Mouse (Mus musculus): ENCODE data around the gene Ankrd10. TPM values are rescaled to one million over a fixed set of nuclear protein-coding genes. Genes with fewer than 3 reads are reported as not detected.
"Not testable (repeated sequence)": the region's sequence is repeated elsewhere in the genome, so short reads cannot be mapped to it uniquely, and the experiment has no call there.

Ankrd10 gene
- total RNA-seq, 2 experiments from 2014 or later, result 37.2 to 38.0 TPM

DNA sequence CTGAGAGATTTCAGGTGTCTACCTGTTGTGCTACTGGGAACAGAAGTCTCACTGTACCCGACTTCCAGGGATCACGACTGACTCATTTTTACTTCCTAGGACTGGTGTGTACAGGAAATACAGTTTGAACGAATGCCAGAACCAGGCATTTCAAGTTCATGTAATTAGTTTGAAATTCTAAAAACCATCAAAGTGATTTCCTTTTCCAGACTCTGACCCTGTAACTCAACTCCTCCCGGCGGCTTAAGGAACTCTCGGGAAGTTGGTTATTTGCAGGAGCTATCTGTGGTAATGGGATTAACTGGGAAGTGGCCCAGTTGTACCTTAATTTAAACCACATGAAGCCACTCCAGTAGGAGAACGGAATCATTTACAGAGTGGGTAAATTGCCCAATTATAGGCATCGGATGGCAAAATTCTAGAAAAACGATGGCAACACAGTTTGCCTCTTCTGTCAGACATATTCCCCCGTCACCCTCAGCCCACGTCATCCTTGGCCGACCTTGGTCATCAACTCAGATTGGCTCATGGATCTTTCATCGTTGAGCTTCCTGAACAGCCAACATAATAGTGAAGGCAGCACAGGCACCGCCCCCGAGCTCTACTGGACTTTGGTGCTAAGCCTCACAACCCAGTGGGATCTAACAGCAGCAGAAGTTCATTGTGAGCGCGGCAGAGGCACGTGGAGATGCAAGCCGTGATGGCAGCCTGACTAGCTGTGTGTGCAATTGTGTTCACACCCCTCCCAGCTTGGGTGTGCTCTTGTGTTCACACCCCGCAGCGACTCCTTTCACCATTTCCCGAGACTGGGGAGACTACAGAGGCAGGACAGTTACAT lies 66.1 kb downstream of the Ankrd10 start:
- no peak for DNase-seq

DNA sequence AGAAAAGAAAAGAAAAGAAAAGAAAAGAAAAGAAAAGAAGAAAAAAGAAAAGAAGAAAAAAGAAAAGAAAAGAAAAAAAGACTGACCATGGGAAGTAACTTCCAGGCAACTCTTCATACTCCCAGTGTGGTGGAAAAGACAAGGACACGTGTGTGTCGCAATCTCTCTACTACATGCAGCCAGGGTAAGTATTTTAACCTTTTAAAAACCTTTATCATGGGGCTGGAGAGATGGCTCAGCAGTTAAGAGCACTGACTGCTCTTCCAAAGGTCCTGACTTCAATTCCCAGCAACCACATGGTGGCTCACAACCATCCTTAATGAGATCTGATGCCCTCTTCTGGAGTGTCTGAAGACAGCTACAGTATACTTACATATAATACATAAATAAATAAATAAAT lies 67.4 kb downstream of the Ankrd10 start:
- not testable (repeated sequence) for DNase-seq
- intact Hi-C loops (cut with DNase I), result loop anchor here (5.0 kb wide), 1 partner anchor 34 kb away; no protein-coding TSS in a partner anchor

More for the DNA sequence above, 66.1 kb downstream of the Ankrd10 start:
- intact Hi-C loops (cut with DNase I), result loop anchor here (5.0 kb wide), 1 partner anchor 33 kb away; no protein-coding TSS in a partner anchor

DNA sequence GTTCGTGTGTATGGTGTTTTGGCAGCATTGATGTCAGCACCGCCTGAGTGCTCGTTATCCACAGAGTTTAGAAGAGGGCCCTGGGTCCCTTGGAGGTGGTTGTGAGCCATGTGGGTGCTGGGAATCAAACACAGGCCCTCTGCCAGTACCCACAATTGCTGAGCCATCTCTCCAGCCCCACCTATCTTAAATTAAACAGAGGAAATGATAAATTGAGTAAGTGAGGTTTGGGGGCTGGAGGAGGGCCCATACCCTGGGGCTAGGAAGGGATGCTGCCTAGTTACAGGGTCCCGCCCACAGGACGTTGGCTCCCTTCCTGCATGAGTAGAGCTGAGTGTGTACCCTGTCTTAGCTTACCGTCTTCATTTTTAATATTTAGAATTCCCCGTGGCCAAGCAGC lies 70.8 kb downstream of the Ankrd10 start:
- DNase-seq, result no peak
- intact Hi-C loops (cut with DNase I), result loop anchor here (5.0 kb wide), 1 partner anchor 38 kb away; no protein-coding TSS in a partner anchor

DNA sequence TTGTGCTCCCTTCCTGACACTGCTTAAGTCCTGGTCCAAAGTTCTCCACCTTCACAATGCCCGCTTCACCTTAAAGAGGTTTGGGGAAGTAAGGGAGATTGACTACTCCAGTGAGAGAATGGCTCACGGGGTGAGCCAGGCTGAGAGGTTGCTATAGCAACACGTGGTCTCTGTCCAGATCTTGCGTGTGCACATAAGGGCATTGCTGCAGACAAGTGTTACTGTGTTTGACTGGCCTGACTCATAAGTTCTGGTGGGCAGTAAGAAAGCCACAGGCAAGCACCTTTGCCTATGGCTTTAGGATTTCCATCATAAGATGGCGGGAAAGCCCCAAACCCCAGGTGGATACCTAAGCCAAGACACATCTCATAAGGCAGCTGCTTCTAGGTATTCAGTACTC lies 71.3 kb downstream of the Ankrd10 start:
- intact Hi-C loops (cut with DNase I), result no loop called here
- no peak for DNase-seq

Small RNA genes lying within 50 kb of the gene (microRNA-seq; reads per million reads assigned to microRNA genes)
- gene Mir7238, result 0.12 to 1.3 reads per million in 2 experiments

Other genes starting within 250 kb of the Ankrd10 start
- gene Rab20, start 157.0 kb downstream of the Ankrd10 start, total RNA-seq (2021), result 10 to 100 TPM; 18.5 to 20.2 TPM
- 10 to 100 TPM; 33.2 to 33.3 TPM for gene Naxd, start 138.3 kb downstream of the Ankrd10 start, total RNA-seq (2021)
- gene Cars2, start 85.0 kb downstream of the Ankrd10 start, total RNA-seq (2021), result 10 to 100 TPM; 37.0 TPM
- gene Ing1, start 80.2 kb downstream of the Ankrd10 start, total RNA-seq (2021), result 10 to 100 TPM; 23.6 to 24.2 TPM
- not detected for gene 1700016D06Rik, start 65.3 kb upstream of the Ankrd10 start, total RNA-seq (2021)
- 100 to 1,000 TPM; 139 to 157 TPM for gene Arhgef7, start 92.0 kb upstream of the Ankrd10 start, total RNA-seq (2021)
- gene Tex29, start 204.7 kb upstream of the Ankrd10 start, total RNA-seq (2021), result not detected

Data from heart, postnatal 14 days (tissue).